Mouse (Mus musculus) liver, embryonic 11.5 days (tissue): Measurements from ENCODE around the gene Il1rl2. TPM values are rescaled to one million over a fixed set of nuclear protein-coding genes. Genes with fewer than 3 reads are reported as not detected.
A peak's percentile ranks its signal among the peaks of the same experiment; 100 is the strongest.

Experiments used
- ATAC-seq: fragments of 200-750 bp; cut with Nextera tagmentation; replicated peaks from 2 replicates; pipeline ENCODE4 v1.8.0; 2017; ENCODE audit warnings: moderate number of reproducible peaks, mild to moderate bottlenecking, moderate TSS enrichment, moderate library complexity; ENCODE audit not compliant: low FRiP score
- DNase-seq: peaks from one replicate; pipeline ENCODE4 v3.0.0-alpha.2; 2017; ENCODE audit warnings: low spot score
- H3K27ac ChIP-seq: fragments of 300-500 bp; sonication (generic); 2 replicates; pipeline ENCODE4 v1.5.1; 2014; ENCODE audit warnings: mild to moderate bottlenecking, low read depth, low read length, control low read depth
- H3K27me3 ChIP-seq: fragments of 300-500 bp; sonication (generic); replicated peaks from 2 replicates; pipeline ENCODE4 v1.6.1; 2014; ENCODE audit warnings: low read length, mixed read lengths; ENCODE audit not compliant: control insufficient read depth, insufficient read depth
- H3K36me3 ChIP-seq: fragments of 300-500 bp; sonication (generic); 2 replicates; pipeline ENCODE4 v1.6.1; 2014; ENCODE audit warnings: mild to moderate bottlenecking, low read length, moderate library complexity, mixed read lengths; ENCODE audit not compliant: control insufficient read depth, insufficient read depth
- H3K4me1 ChIP-seq: fragments of 300-500 bp; sonication (generic); replicated peaks from 2 replicates; pipeline ENCODE4 v1.6.1; 2014; ENCODE audit warnings: low read length, mixed read lengths; ENCODE audit not compliant: control insufficient read depth, insufficient read depth
- H3K4me2 ChIP-seq: fragments of 300-500 bp; sonication (generic); 2 replicates; pipeline ENCODE4 v1.6.1; 2014; ENCODE audit warnings: mild to moderate bottlenecking, control low read depth, moderate library complexity
- H3K4me3 ChIP-seq: fragments of 300-500 bp; sonication (generic); 2 replicates; pipeline ENCODE4 v1.5.1; 2014; ENCODE audit warnings: low read depth, low read length, control low read depth
- H3K9ac ChIP-seq: fragments of 300-500 bp; sonication (generic); 2 replicates; pipeline ENCODE4 v1.6.1; 2014; ENCODE audit warnings: low read depth, low read length, control low read depth
- H3K9me3 ChIP-seq: fragments of 300-500 bp; sonication (generic); 2 replicates; pipeline ENCODE4 v1.6.1; 2016; ENCODE audit warnings: low read length, inconsistent platforms, mixed read lengths; ENCODE audit not compliant: control insufficient read depth
- WGBS: fragments of 180-500 bp; shearing (Covaris S2); extraction: QIAGEN DNeasy Blood & Tissue Kit; methylation state at CpG from one replicate; pipeline ENCODE4 v1.1.7; 2014; 5-methylcytosine and 5-hydroxymethylcytosine counted together
- polyA plus RNA-seq: library from polyadenylated mRNA; unstranded; fragments of >200 nt; fragmentation: Nextera tagmentation; extraction: Ambion mirVana; gene quantifications from 2 replicates; pipeline ENCODE4 v1.2.1, GENCODE M21; 2014

Il1rl2 gene
- polyA plus RNA-seq, 1 experiment from 2014 or later, result 1.7 TPM

GRCm38 (mm10) chr1:40357921-40358320 is 33.5 kb downstream of the Il1rl2 start:
- H3K36me3 ChIP-seq, result no peaks in the 10 kb centered on the region
- no peaks in the 10 kb centered on the region for H3K27me3 ChIP-seq
- ATAC-seq (no peak), DNase-seq (no peak)
- H3K9me3 ChIP-seq, result no peaks in the 10 kb centered on the region
- peaks cover 16% of the 10 kb centered on the region for H3K4me1 ChIP-seq
- WGBS, result 61% methylated on average over 2 of the region's 2 CpGs
- no peak overlapping the region for H3K9ac ChIP-seq
- H3K4me2 ChIP-seq, result no peak overlapping the region
- no peak overlapping the region for H3K27ac ChIP-seq
- H3K4me3 ChIP-seq, result no peak overlapping the region

- no peak overlapping the region for H3K4me3 ChIP-seq
- H3K27ac ChIP-seq, result no peak overlapping the region
- DNase-seq, result no peak
- H3K4me1 ChIP-seq, result peaks cover 16% of the 10 kb centered on the region
- no peak for ATAC-seq
- no peaks in the 10 kb centered on the region for H3K27me3 ChIP-seq
- H3K9ac ChIP-seq, result no peak overlapping the region
- H3K36me3 ChIP-seq, result no peaks in the 10 kb centered on the region
- no peaks in the 10 kb centered on the region for H3K9me3 ChIP-seq
- no peak overlapping the region for H3K4me2 ChIP-seq
- WGBS, result 73% methylated on average over 2 of the region's 2 CpGs
Observed at GRCm38 (mm10) chr1:40358351-40358750, 33.9 kb downstream of the Il1rl2 start.

GRCm38 (mm10) chr1:40358771-40359181 is 34.4 kb downstream of the Il1rl2 start:
- Histone ChIP-seq H3K27ac (no peak overlapping the region), H3K36me3 (no peaks in the 10 kb centered on the region), H3K4me3 (no peak overlapping the region), H3K4me1 (peaks cover 16% of the 10 kb centered on the region), H3K9me3 (no peaks in the 10 kb centered on the region), H3K27me3 (no peaks in the 10 kb centered on the region), H3K4me2 (no peak overlapping the region), H3K9ac (no peak overlapping the region)
- ATAC-seq (peak; percentile 31; the same call in 1 of the 2 replicates), DNase-seq (no peak)
- 45% methylated on average over 4 of the region's 4 CpGs for WGBS

- no peaks in the 10 kb centered on the region for H3K27me3 ChIP-seq
- no peak for ATAC-seq
Observed at GRCm38 (mm10) chr1:40359731-40360130, 35.3 kb downstream of the Il1rl2 start.

GRCm38 (mm10) chr1:40360969-40361368 is 36.6 kb downstream of the Il1rl2 start:
- no peak for DNase-seq
- Histone ChIP-seq H3K36me3 (no peaks in the 10 kb centered on the region), H3K4me2 (no peak overlapping the region), H3K9me3 (no peaks in the 10 kb centered on the region), H3K4me3 (no peak overlapping the region), H3K9ac (no peak overlapping the region), H3K4me1 (peaks cover 15% of the 10 kb centered on the region), H3K27me3 (no peaks in the 10 kb centered on the region), H3K27ac (no peak overlapping the region)
- 63% methylated on average over 7 of the region's 7 CpGs for WGBS
- no peak for ATAC-seq

More at GRCm38 (mm10) chr1:40359731-40360130, 35.3 kb downstream of the Il1rl2 start:
- H3K4me3 ChIP-seq, result no peak overlapping the region
- no peak for DNase-seq
- H3K9ac ChIP-seq, result no peak overlapping the region
- 48% methylated on average over 2 of the region's 2 CpGs for WGBS
- peaks cover 16% of the 10 kb centered on the region for H3K4me1 ChIP-seq
- H3K4me2 ChIP-seq, result no peak overlapping the region
- H3K9me3 ChIP-seq, result no peaks in the 10 kb centered on the region
- no peak overlapping the region for H3K27ac ChIP-seq
- H3K36me3 ChIP-seq, result no peaks in the 10 kb centered on the region

GRCm38 (mm10) chr1:40361596-40361995 is 37.2 kb downstream of the Il1rl2 start:
- WGBS, result 52% methylated on average over 1 of the region's 1 CpGs
- no peak for ATAC-seq
- H3K27me3 ChIP-seq, result no peaks in the 10 kb centered on the region

GRCm38 (mm10) chr1:40362784-40363183 is 38.4 kb downstream of the Il1rl2 start:
- no peak overlapping the region for H3K9ac ChIP-seq
- no peaks in the 10 kb centered on the region for H3K36me3 ChIP-seq
- H3K4me2 ChIP-seq, result no peak overlapping the region
- H3K27me3 ChIP-seq, result no peaks in the 10 kb centered on the region
- DNase-seq (no peak), ATAC-seq (no peak)
- 76% methylated on average over 11 of the region's 11 CpGs for WGBS
- no peak overlapping the region for H3K27ac ChIP-seq
- H3K9me3 ChIP-seq, result no peaks in the 10 kb centered on the region
- H3K4me1 ChIP-seq, result peaks cover 13% of the 10 kb centered on the region; the same call in 1 of the 2 replicates
- H3K4me3 ChIP-seq, result no peak overlapping the region

More at GRCm38 (mm10) chr1:40361596-40361995, 37.2 kb downstream of the Il1rl2 start:
- H3K27ac ChIP-seq, result no peak overlapping the region
- peaks cover 13% of the 10 kb centered on the region; the same call in 1 of the 2 replicates for H3K4me1 ChIP-seq
- no peak overlapping the region for H3K4me3 ChIP-seq
- H3K9me3 ChIP-seq, result no peaks in the 10 kb centered on the region
- H3K9ac ChIP-seq, result no peak overlapping the region
- no peak for DNase-seq
- no peak overlapping the region for H3K4me2 ChIP-seq
- no peaks in the 10 kb centered on the region for H3K36me3 ChIP-seq

GRCm38 (mm10) chr1:40372951-40373350 is 48.5 kb downstream of the Il1rl2 start:
- no peak for ATAC-seq
- no peak overlapping the region for H3K9ac ChIP-seq
- DNase-seq, result no peak
- no peaks in the 10 kb centered on the region for H3K27me3 ChIP-seq
- H3K4me1 ChIP-seq, result no peaks in the 10 kb centered on the region
- 78% methylated on average over 3 of the region's 3 CpGs for WGBS
- no peak overlapping the region for H3K27ac ChIP-seq
- no peaks in the 10 kb centered on the region for H3K9me3 ChIP-seq
- H3K4me3 ChIP-seq, result no peak overlapping the region
- no peaks in the 10 kb centered on the region for H3K36me3 ChIP-seq
- H3K4me2 ChIP-seq, result no peak overlapping the region

GRCm38 (mm10) chr1:40375148-40375547 is 50.7 kb downstream of the Il1rl2 start:
- Histone ChIP-seq H3K4me2 (no peak overlapping the region), H3K36me3 (no peaks in the 10 kb centered on the region), H3K27me3 (no peaks in the 10 kb centered on the region), H3K9me3 (no peaks in the 10 kb centered on the region), H3K9ac (no peak overlapping the region), H3K4me3 (no peak overlapping the region), H3K27ac (no peak overlapping the region), H3K4me1 (no peaks in the 10 kb centered on the region)
- ATAC-seq, result no peak
- no peak for DNase-seq
- 84% methylated on average over 4 of the region's 4 CpGs for WGBS
